Mouse (Mus musculus) forebrain, postnatal 0 days (tissue): Measurements from ENCODE around the gene Akap13. TPM values are rescaled to one million over a fixed set of nuclear protein-coding genes. Genes with fewer than 3 reads are reported as not detected.

ENCODE experiments used
- ATAC-seq: fragments of 200-750 bp; cut with Nextera tagmentation; 2 replicates; pipeline ENCODE4 v1.8.0; 2017; ENCODE audit warnings: mild to moderate bottlenecking, moderate library complexity
- DNase-seq: peaks from one replicate; pipeline ENCODE4 v3.0.0-alpha.2; 2015
- H3K27ac ChIP-seq: fragments of 300-500 bp; sonication (generic); 2 replicates; pipeline ENCODE4 v1.5.1; 2014; ENCODE audit warnings: low read depth, mild to moderate bottlenecking, antibody characterized with exemption, low read length, moderate library complexity, mixed read lengths
- H3K27me3 ChIP-seq: fragments of 300-500 bp; sonication (generic); 2 replicates; pipeline ENCODE4 v1.6.1; 2014; ENCODE audit warnings: mild to moderate bottlenecking, low read length, mixed read lengths; ENCODE audit not compliant: insufficient read depth
- H3K36me3 ChIP-seq: fragments of 300-500 bp; sonication (generic); 2 replicates; pipeline ENCODE4 v1.6.1; 2014; ENCODE audit warnings: mild to moderate bottlenecking, moderate library complexity; ENCODE audit not compliant: insufficient read depth
- H3K4me1 ChIP-seq: fragments of 300-500 bp; sonication (generic); 2 replicates; pipeline ENCODE4 v1.6.1; 2014; ENCODE audit warnings: antibody characterized with exemption; ENCODE audit not compliant: insufficient read depth
- H3K4me2 ChIP-seq: fragments of 300-500 bp; sonication (generic); 2 replicates; pipeline ENCODE4 v1.6.1; 2014; ENCODE audit warnings: low read depth, mild to moderate bottlenecking, moderate library complexity
- H3K4me3 ChIP-seq: fragments of 300-500 bp; sonication (generic); 2 replicates; pipeline ENCODE4 v1.5.1; 2014; ENCODE audit warnings: low read depth, low read length, mixed read lengths
- H3K9ac ChIP-seq: fragments of 300-500 bp; sonication (generic); 2 replicates; pipeline ENCODE4 v1.6.1; 2014; ENCODE audit warnings: mild to moderate bottlenecking
- H3K9me3 ChIP-seq: fragments of 300-500 bp; sonication (generic); 2 replicates; pipeline ENCODE4 v1.6.1; 2016; ENCODE audit warnings: low read length
- CTCF ChIP-seq: sonication (generic); IDR thresholded peaks from 2 replicates; pipeline ENCODE4 v1.5.1; 2016; ENCODE audit warnings: antibody characterized with exemption, control low read depth, low read depth
- WGBS: fragments of 180-500 bp; shearing (Covaris S2); extraction: QIAGEN DNeasy Blood & Tissue Kit; methylation state at CpG from one replicate; pipeline ENCODE4 v1.1.7; 2014; 5-methylcytosine and 5-hydroxymethylcytosine counted together
- polyA plus RNA-seq: library from polyadenylated mRNA; unstranded; fragments of >200 nt; fragmentation: Nextera tagmentation; extraction: Ambion mirVana; gene quantifications from 2 replicates; pipeline ENCODE4 v1.2.1, GENCODE M21; 2015
- total RNA-seq: library from RNA; depleted of rRNA; stranded (reverse); fragments of >200 nt; gene quantifications from 2 replicates; pipeline ENCODE4 v1.2.3, GENCODE M21; 2014

Gene Akap13
- total and polyA plus RNA-seq, 2 experiments from 2014 or later, result 9.1 to 16.2 TPM

- Histone ChIP-seq H3K9me3 (no peaks in the 10 kb centered on the region), H3K27me3 (no peaks in the 10 kb centered on the region), H3K9ac (no peak overlapping the region), H3K27ac (no peak overlapping the region), H3K4me2 (no peak overlapping the region), H3K4me3 (no peak overlapping the region), H3K4me1 (no peaks in the 10 kb centered on the region), H3K36me3 (no peaks in the 10 kb centered on the region)
- 92% methylated on average over 4 of the region's 4 CpGs for WGBS
- TF ChIP-seq CTCF, result no peak
- DNase-seq (no peak), ATAC-seq (no peak)
Measured at GRCm38 (mm10) chr7:75500164-75500563, 44.8 kb downstream of the Akap13 start.

- no peak for TF ChIP-seq CTCF
- Histone ChIP-seq H3K4me2 (no peak overlapping the region), H3K27ac (no peak overlapping the region), H3K4me3 (no peak overlapping the region), H3K36me3 (no peaks in the 10 kb centered on the region), H3K9me3 (no peaks in the 10 kb centered on the region), H3K4me1 (no peaks in the 10 kb centered on the region), H3K9ac (no peak overlapping the region), H3K27me3 (no peaks in the 10 kb centered on the region)
- WGBS, result 89% methylated on average over 4 of the region's 4 CpGs
- DNase-seq, result no peak
- ATAC-seq, result no peak
Measured at GRCm38 (mm10) chr7:75500793-75501192, 45.5 kb downstream of the Akap13 start.

- no peaks in the 10 kb centered on the region for H3K36me3 ChIP-seq
- DNase-seq (no peak), ATAC-seq (no peak)
- no peaks in the 10 kb centered on the region for H3K9me3 ChIP-seq
- no peaks in the 10 kb centered on the region for H3K4me1 ChIP-seq
- 74% methylated on average over 2 of the region's 2 CpGs for WGBS
- no peaks in the 10 kb centered on the region for H3K27me3 ChIP-seq
- H3K4me3 ChIP-seq, result no peak overlapping the region
- H3K4me2 ChIP-seq, result no peak overlapping the region
- TF ChIP-seq CTCF, result no peak
- no peak overlapping the region for H3K9ac ChIP-seq
- no peak overlapping the region for H3K27ac ChIP-seq
Measured at GRCm38 (mm10) chr7:75504524-75504923, 49.2 kb downstream of the Akap13 start.

DNA sequence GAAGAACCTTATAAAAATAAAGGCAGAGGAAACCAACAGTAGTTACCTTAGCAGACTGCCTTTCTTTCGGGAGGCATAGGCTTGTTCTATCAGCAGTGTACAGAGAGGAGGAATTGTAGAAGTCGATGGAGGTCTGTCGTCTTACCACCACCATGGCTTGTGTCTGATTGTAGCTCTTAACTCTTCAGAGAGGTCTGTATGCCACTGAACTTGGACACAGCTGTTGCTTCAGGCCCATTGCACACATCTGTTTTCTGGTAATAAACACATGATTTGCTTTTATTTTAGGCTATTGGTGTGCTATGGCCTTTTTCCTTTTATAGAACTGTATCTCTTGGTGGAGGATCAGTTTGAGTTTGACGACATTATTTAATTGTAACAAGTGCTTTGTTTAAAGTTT, 51.3 kb downstream of the Akap13 start:
- Histone ChIP-seq H3K27ac (no peak overlapping the region), H3K9me3 (no peaks in the 10 kb centered on the region), H3K4me2 (no peak overlapping the region), H3K36me3 (no peaks in the 10 kb centered on the region), H3K4me3 (no peak overlapping the region), H3K9ac (no peak overlapping the region), H3K27me3 (no peaks in the 10 kb centered on the region), H3K4me1 (no peaks in the 10 kb centered on the region)
- DNase-seq (no peak), ATAC-seq (no peak)
- 87% methylated on average over 4 of the region's 4 CpGs for WGBS
- no peak for TF ChIP-seq CTCF

GRCm38 (mm10) chr7:75509085-75509873, 53.9 kb downstream of the Akap13 start:
- Histone ChIP-seq H3K4me1 (no peaks in the 10 kb centered on the region), H3K4me2 (no peak overlapping the region), H3K9me3 (no peaks in the 10 kb centered on the region), H3K27ac (no peak overlapping the region), H3K4me3 (no peak overlapping the region), H3K27me3 (no peaks in the 10 kb centered on the region), H3K9ac (no peak overlapping the region), H3K36me3 (no peaks in the 10 kb centered on the region)
- no peak for TF ChIP-seq CTCF
- DNase-seq (no peak), ATAC-seq (no peak)
- 68% methylated on average over 5 of the region's 5 CpGs for WGBS

- no peaks in the 10 kb centered on the region for H3K36me3 ChIP-seq
- H3K9me3 ChIP-seq, result no peaks in the 10 kb centered on the region
- TF ChIP-seq CTCF, result no peak
- ATAC-seq (no peak), DNase-seq (no peak)
- WGBS, result 83% methylated on average over 6 of the region's 6 CpGs
- H3K4me2 ChIP-seq, result no peak overlapping the region
- no peak overlapping the region for H3K27ac ChIP-seq
- no peak overlapping the region for H3K4me3 ChIP-seq
- H3K27me3 ChIP-seq, result no peaks in the 10 kb centered on the region
- no peak overlapping the region for H3K9ac ChIP-seq
- H3K4me1 ChIP-seq, result no peaks in the 10 kb centered on the region
Measured at GRCm38 (mm10) chr7:75515472-75515871, 60.1 kb downstream of the Akap13 start.

DNA sequence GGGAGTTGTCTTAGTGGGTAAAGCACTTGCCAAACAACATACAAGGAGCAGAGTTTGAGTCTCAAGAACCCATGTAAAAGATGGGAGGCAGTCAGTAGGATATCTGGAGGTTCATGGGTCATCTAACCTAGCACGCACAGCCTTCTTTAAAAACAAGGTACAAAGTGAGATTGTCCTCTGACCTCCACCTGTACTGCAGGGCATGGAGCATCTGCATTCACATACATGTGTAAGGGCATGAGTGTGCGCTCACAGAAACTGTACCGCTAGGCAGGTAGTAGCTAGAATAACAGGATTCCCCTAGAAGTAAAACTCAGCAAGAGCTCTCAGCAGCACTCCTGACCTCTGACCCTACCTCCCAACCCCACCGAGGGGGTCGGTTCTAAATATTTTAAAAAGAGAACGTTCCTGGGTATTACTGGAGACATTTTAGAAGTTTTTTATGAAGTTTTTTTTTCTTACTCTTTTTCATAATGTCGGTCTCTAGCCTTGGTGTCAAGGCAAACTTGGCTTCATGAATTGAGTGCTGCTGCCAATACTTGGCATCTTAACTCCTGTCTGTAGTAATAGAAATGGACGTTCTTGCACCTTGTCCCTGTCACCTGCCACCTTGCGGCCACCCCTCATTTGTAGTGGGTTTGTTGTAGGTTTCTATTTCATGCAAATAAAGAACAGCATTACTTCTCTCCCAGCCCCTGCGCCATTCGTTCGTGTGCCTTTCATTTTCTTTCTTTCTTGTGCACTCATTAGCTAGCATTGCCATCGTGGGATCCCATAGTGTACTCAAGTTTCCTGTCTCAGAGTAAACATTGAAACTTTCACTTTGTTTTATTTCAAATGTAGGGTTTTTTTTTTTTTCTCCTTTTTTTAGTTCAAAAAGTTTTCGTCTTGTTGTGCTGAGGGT, 61.6 kb downstream of the Akap13 start:
- Histone ChIP-seq H3K9ac (no peak overlapping the region), H3K4me3 (no peak overlapping the region), H3K27me3 (no peaks in the 10 kb centered on the region), H3K36me3 (no peaks in the 10 kb centered on the region), H3K9me3 (no peaks in the 10 kb centered on the region), H3K4me2 (no peak overlapping the region), H3K27ac (no peak overlapping the region), H3K4me1 (no peaks in the 10 kb centered on the region)
- ATAC-seq (no peak), DNase-seq (no peak)
- 83% methylated on average over 14 of the region's 14 CpGs for WGBS
- TF ChIP-seq CTCF, result no peak
